Mouse (Mus musculus) layer of hippocampus, adult 2 months (tissue): ENCODE measurements around the gene Olfr837. TPM values are rescaled to one million over a fixed set of nuclear protein-coding genes. Genes with fewer than 3 reads are reported as not detected.
"Not testable (repeated sequence)": the region's sequence is repeated elsewhere in the genome, so short reads cannot be mapped to it uniquely, and the experiment has no call there.

ENCODE experiments used
- DNase-seq, 2 experiments: peaks; one replicate each; pipeline ENCODE4 v3.0.0; 2022; ENCODE audit warnings: low spot score in 2 of 2
- H3K27ac ChIP-seq: fragments of 200-600 bp; 2 replicates; pipeline ENCODE4 v1.8.1; 2022
- H3K4me3 ChIP-seq: fragments of 200-600 bp; 2 replicates; pipeline ENCODE4 v1.8.1; 2022; ENCODE audit warnings: mild to moderate bottlenecking
- CTCF ChIP-seq: fragments of 200-600 bp; conservative IDR thresholded peaks from 2 replicates; pipeline ENCODE4 v1.8.1; 2022; ENCODE audit warnings: antibody characterized with exemption, mild to moderate bottlenecking, moderate library complexity
- long read RNA-seq, 2 experiments: library from polyadenylated mRNA; stranded (forward); transcript quantifications; one replicate each; pipeline ENCODE4 v2.0.0; 2021; ENCODE audit warnings: borderline mapping rate in 2 of 2
- total RNA-seq, 2 experiments: library from RNA; stranded (reverse); gene quantifications; 2 replicates each; pipeline ENCODE4 v1.2.3; 2021

The Olfr837 gene
- not detected for total RNA-seq
- long read RNA-seq, experiment 1 = 0 reads
- long read RNA-seq, experiment 2 = 0 reads

DNA sequence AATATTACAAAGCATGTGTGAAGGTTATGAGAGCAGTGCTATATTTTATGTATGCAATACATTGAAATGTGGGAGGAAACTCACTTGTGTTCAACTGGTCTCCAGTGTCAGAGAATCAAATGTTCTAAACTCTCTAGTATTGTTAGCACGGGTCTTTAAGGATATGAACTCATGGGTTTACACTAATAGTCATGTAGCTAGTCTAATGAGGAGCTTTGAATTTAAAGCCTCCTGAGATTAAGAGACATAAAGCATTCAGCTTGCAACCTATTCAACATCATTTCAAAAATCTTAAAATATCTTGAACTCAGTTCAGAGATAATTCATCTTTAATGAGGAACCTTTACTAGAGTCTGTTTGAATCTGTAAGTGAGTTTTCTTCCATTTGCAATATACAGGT is at the start of gene Olfr837:
Gene Olfr837 (plus strand): TSS at position 301 of the 400 bp plus-strand sequence.
- no peak within 1 kb of the TSS for H3K4me3 ChIP-seq
- TF ChIP-seq CTCF = no peak
- no peak within 1 kb of the TSS for H3K27ac ChIP-seq
- DNase-seq = no peak

DNA sequence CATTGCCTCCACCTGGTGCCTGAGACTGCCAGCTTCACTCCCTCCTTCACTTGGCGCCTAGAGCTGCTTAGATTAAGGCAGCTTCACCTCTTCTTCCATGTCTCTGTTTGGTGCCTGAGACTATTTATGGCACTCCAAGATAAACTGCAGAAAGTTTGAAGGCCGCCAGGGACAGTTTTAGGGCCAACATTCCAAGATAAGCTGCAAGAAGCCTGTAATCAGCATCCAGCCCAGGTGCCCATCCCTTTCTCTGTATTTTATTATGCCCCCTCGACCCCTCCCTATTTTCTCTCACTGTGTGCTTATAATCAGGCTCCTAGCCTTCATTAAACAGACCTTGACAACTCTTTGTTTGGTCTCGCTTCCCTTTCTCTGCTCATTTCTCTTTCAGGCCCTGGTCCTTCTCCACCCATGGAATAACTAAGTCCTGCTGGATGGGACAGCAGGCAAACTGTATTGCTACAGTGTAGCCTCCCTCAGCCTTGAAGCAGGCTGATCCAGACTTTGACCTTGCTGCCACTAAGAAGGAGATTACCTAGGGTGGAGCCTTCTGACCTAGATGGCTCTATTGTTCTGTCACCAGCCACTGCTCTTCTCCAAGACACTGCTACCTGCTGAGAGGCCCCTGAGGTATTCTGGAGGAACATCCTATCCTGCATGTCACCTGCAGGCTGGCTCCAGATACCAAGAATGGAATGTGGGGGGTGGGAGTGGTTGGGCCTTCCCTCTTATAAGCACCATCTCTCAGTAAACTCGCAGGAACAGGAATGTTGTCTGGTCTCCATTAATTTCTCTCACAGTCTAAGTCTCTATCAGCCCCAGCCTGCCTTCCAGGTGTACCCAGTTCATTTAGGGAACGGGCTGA is 43.0 kb upstream of the Olfr837 start:
- not testable (repeated sequence) for H3K4me3 ChIP-seq, DNase-seq, H3K27ac ChIP-seq

DNA sequence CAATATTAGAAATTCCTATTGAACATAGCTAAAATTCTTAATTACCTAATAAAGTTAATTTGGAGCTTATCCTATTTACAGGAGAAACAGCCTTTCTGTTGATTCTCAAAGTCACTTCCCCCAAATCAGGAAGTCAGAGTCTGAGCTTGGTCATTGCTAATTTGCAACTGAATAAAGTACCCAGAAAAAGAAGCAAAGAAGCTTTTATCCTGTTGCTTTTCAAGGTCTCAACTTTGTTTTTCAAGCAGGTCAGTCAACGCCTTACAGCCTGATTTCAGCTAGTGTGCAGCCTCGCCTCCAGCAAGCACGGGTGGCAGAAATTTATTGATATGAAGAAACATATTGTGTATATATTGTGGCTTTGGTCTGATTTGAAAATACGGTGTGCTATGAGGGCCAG is 38.8 kb upstream of the Olfr837 start:
- no peak for DNase-seq
- TF ChIP-seq CTCF = no peak
- no peak overlapping the region for H3K27ac ChIP-seq
- H3K4me3 ChIP-seq = no peak overlapping the region

DNA sequence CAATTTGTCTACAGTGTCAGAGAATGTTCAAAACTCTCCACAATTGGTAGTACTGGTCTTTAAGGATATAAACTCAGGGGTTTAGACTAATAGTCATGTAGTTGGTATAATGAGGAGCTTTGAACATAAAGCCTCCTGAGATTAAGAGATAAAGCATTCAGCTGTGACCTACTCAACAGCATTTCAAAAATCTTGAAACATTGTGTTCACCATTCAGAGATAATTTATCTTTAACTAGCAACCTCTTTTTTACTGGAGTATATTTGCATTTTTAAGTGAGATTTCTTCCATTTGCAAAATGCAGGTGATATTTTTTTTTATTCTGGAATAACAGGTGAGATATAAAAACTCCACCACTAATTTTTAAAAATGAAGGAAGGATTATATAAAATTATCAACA is 16.0 kb upstream of the Olfr837 start, which contains the start of gene Olfr836:
Gene Olfr836 (plus strand): TSS at position 301 of the 400 bp plus-strand sequence.
- DNase-seq = no peak
- H3K4me3 ChIP-seq = no peak within 1 kb of the TSS
- no peak for TF ChIP-seq CTCF
- no peak within 1 kb of the TSS for H3K27ac ChIP-seq

DNA sequence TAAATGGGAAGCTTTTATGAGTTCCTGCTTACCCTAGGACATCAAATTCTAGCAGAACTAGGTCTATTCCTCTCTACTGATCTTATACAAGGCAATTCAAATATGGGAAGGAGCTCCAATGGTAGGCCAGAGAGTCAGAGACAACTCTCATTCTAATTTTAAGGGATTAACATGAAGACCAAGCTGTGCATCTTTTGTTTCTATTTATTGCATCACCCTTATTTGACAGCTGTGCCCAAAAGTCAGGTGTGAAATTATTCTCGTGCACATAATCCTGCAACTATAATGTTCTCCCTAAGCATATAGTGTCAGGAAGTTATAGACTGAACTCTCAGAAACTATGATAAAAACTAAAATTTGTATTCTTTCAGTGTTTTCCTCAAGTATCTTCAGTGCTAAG is 41.1 kb downstream of the Olfr837 start, which contains the start of gene Olfr839-ps1:
Gene Olfr839-ps1 (minus strand): TSS at position 101 of the 400 bp plus-strand sequence.
- no peak for DNase-seq
- TF ChIP-seq CTCF = no peak
- H3K4me3 ChIP-seq = no peak within 1 kb of the TSS
- no peak within 1 kb of the TSS for H3K27ac ChIP-seq

Other genes starting within 250 kb of the Olfr837 start
- gene Olfr832, start 199.2 kb upstream of the Olfr837 start, total RNA-seq = not detected
- gene Olfr834, start 148.3 kb upstream of the Olfr837 start, total RNA-seq = not detected
- not detected for gene Olfr835, start 103.6 kb upstream of the Olfr837 start, total RNA-seq
- gene Olfr836, start 15.9 kb upstream of the Olfr837 start, total RNA-seq = not detected
- gene Olfr839-ps1, start 41.0 kb downstream of the Olfr837 start, total RNA-seq = under 1 TPM; 0.05 to 0.08 TPM
- not detected for gene Olfr843, start 115.7 kb downstream of the Olfr837 start, total RNA-seq
- not detected for gene Olfr844, start 180.0 kb downstream of the Olfr837 start, total RNA-seq
- gene Olfr845, start 200.1 kb downstream of the Olfr837 start, total RNA-seq = not detected
- not detected for gene Olfr846, start 227.7 kb downstream of the Olfr837 start, total RNA-seq
- gene Olfr847, start 242.4 kb downstream of the Olfr837 start, total RNA-seq = not detected